Mouse (Mus musculus) heart, embryonic 16.5 days (tissue): ENCODE results near the gene BC048679. TPM values are rescaled to one million over a fixed set of nuclear protein-coding genes. Genes with fewer than 3 reads are reported as not detected.
A peak's percentile ranks its signal among the peaks of the same experiment; 100 is the strongest.

ENCODE experiments used
- ATAC-seq: fragments of 200-750 bp; cut with Nextera tagmentation; replicated peaks from 2 replicates; pipeline ENCODE4 v1.8.0; 2017; ENCODE audit warnings: moderate number of reproducible peaks; ENCODE audit not compliant: insufficient read depth, low FRiP score; ENCODE audit errors: extremely low read depth
- H3K27ac ChIP-seq: fragments of 300-500 bp; sonication (generic); 2 replicates; pipeline ENCODE4 v1.5.1; 2014; ENCODE audit warnings: mild to moderate bottlenecking, low read length, control low read depth, moderate library complexity
- H3K27me3 ChIP-seq: fragments of 300-500 bp; sonication (generic); 2 replicates; pipeline ENCODE4 v1.6.1; 2014; ENCODE audit warnings: low read length, mixed read lengths; ENCODE audit not compliant: control insufficient read depth, insufficient read depth
- H3K36me3 ChIP-seq: fragments of 300-500 bp; sonication (generic); 2 replicates; pipeline ENCODE4 v1.6.1; 2014; ENCODE audit not compliant: control insufficient read depth, insufficient read depth
- H3K4me1 ChIP-seq: fragments of 300-500 bp; sonication (generic); 2 replicates; pipeline ENCODE4 v1.6.1; 2014; ENCODE audit warnings: low read length, mixed read lengths; ENCODE audit not compliant: control insufficient read depth, insufficient read depth
- H3K4me2 ChIP-seq: fragments of 300-500 bp; sonication (generic); 2 replicates; pipeline ENCODE4 v1.6.1; 2014; ENCODE audit warnings: low read depth, mild to moderate bottlenecking, control low read depth, low read length
- H3K4me3 ChIP-seq: fragments of 300-500 bp; sonication (generic); 2 replicates; pipeline ENCODE4 v1.5.1; 2014; ENCODE audit warnings: mild to moderate bottlenecking, control low read depth, low read length
- H3K9ac ChIP-seq: fragments of 300-500 bp; sonication (generic); 2 replicates; pipeline ENCODE4 v1.6.1; 2014; ENCODE audit warnings: low read length, control low read depth
- H3K9me3 ChIP-seq: fragments of 300-500 bp; sonication (generic); replicated peaks from 2 replicates; pipeline ENCODE4 v1.6.1; 2016; ENCODE audit warnings: low read length; ENCODE audit not compliant: control insufficient read depth
- WGBS: fragments of 180-500 bp; shearing (Covaris S2); extraction: QIAGEN DNeasy Blood & Tissue Kit; methylation state at CpG from one replicate; pipeline ENCODE4 v1.1.7; 2014; 5-methylcytosine and 5-hydroxymethylcytosine counted together
- microRNA counts: library from miRNA; unstranded; fragments of <30 nt; microRNA quantifications from one replicate; lab custom pipeline; 2016
- polyA plus RNA-seq: library from polyadenylated mRNA; unstranded; fragments of >200 nt; fragmentation: Nextera tagmentation; extraction: Ambion mirVana; gene quantifications from 2 replicates; pipeline ENCODE4 v1.2.1, GENCODE M21; 2015

BC048679 gene
- polyA plus RNA-seq, 1 experiment from 2014 or later = not detected

DNA sequence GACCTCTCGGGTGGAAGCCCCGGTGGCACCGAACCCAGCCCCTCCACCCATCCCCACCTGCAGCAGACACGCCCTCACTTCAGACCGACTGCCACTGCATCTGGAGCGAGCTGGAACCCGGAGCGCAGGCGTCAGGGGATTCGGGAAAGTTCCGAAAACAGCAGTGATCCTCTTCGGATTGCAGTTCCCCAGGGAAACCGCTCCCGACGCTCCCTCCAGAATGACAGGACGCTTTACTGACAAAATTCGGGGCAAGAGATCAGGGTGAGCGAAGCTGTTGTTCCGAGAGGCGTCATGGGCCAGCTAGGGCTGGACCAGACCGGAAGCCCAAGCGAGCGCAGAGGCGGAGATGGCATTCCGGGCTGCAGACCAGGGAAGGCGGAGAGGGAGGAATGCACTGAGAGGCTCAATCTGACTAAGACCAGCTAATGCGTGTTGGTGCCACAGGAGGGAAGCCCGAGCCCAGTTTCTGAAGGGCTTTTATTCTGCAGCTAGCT lies 42.9 kb downstream of the BC048679 start, which contains the start of gene Cpeb1:
Gene Cpeb1 (minus strand): TSS at position 311 of the 497 bp plus-strand sequence.
- Histone ChIP-seq H3K4me2 (peak within 1 kb of the TSS; percentile 95), H3K9me3 (0 out of 2 replicates have a peak, but pooled peaks cover 2% of the 10 kb centered on the region), H3K4me3 (peak within 1 kb of the TSS; percentile 67), H3K27me3 (peaks cover 63% of the 10 kb centered on the region), H3K9ac (peak within 1 kb of the TSS; percentile 67), H3K27ac (no peak within 1 kb of the TSS), H3K4me1 (peaks cover 18% of the 10 kb centered on the region), H3K36me3 (no peaks in the 10 kb centered on the region)
- under 1% methylated on average over 28 of the region's 28 CpGs for WGBS
- peak; percentile 73 for ATAC-seq

DNA sequence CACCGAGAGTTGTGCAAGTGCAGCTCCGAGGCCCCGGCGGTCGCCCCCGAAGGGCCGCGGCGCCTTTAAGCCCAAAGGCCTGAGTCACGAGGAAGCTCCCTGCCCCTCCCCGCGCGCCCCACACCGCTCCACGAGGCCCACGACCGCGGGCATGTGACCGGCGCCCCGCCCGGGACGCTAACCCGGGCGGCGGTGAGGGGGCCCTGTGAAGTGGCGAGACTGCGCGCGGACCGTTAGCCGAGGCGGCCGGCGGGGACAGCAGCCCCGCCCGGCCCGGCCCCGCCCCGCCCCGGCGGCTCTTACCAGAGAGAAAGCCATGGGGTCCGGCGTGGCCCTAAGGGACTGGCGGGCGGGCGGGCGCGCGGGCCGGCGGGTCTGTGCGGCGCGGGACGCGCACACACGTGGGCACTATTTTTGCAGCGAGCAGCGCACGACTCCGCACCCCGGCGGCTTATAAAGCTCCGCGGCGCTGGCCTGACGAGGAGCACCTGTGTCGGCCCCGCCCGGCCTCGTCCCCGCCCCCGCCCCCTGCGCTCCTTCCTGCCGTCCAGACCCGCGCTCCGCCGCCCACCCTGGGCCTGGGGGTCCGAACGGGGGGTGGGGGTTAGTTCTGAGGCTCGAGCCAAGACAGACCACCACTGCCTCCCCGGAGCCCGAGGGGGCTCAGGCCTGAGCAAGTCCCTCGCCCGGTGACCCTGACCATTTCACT lies 43.6 kb downstream of the BC048679 start:
- WGBS = 1% methylated on average over 77 of the region's 87 CpGs
- ATAC-seq = peak; percentile 52; the same call in 1 of the 2 replicates
- peak overlapping the region; percentile 67 for H3K9ac ChIP-seq
- H3K36me3 ChIP-seq = no peaks in the 10 kb centered on the region
- peaks cover 18% of the 10 kb centered on the region for H3K4me1 ChIP-seq
- peak overlapping the region; percentile 67 for H3K4me3 ChIP-seq
- peak overlapping the region; percentile 95 for H3K4me2 ChIP-seq
- H3K27me3 ChIP-seq = peaks cover 64% of the 10 kb centered on the region
- H3K9me3 ChIP-seq = 0 out of 2 replicates have a peak, but pooled peaks cover 2% of the 10 kb centered on the region
- H3K27ac ChIP-seq = no peak overlapping the region

DNA sequence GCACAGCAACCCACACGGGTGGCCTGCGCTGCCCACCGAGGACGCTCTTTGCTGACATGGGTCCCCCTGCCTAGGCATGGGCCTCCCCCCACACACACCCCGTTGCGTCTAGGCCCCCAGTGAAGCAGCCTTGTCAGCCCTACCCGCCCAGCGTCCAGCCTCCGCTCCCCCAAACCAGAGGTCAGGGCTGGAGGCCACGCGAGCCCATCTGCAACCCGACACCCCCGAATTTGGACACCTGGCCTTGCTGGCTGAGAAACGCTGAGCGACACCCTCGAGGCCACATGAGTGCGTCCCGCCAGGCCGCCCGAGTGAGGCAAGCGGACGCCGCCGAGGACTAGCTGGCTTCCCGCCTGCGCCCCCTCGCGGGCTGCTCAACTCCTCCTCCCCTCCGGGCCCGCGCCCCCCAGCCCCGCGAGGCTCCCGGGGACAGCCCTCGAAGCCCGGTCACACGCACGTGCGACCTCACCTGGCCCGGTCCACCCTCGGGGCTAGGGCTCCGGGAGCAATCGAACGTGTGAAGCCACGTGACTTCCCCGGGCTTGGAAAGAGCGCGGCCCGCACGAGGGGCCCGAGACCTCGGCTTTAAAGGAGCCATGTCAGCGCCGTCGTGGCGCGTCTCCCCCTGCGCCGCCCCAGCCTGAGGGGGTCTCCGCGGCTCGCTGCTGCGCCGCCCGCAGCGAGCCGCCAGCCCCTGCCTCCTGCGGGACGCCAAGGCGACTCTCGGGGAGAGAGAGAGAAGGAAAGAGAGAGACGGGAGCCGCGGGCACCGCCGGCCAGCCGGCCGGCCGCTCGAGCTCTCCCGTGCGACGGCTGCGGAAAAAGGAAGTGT lies 44.4 kb downstream of the BC048679 start:
- H3K4me1 ChIP-seq = peaks cover 18% of the 10 kb centered on the region
- H3K4me3 ChIP-seq = peak overlapping the region; percentile 67
- peaks cover 62% of the 10 kb centered on the region for H3K27me3 ChIP-seq
- H3K27ac ChIP-seq = no peak overlapping the region
- peak overlapping the region; percentile 95 for H3K4me2 ChIP-seq
- 0 out of 2 replicates have a peak, but pooled peaks cover 2% of the 10 kb centered on the region for H3K9me3 ChIP-seq
- 4% methylated on average over 81 of the region's 84 CpGs for WGBS
- peak overlapping the region; percentile 67 for H3K9ac ChIP-seq
- no peak for ATAC-seq
- no peaks in the 10 kb centered on the region for H3K36me3 ChIP-seq

DNA sequence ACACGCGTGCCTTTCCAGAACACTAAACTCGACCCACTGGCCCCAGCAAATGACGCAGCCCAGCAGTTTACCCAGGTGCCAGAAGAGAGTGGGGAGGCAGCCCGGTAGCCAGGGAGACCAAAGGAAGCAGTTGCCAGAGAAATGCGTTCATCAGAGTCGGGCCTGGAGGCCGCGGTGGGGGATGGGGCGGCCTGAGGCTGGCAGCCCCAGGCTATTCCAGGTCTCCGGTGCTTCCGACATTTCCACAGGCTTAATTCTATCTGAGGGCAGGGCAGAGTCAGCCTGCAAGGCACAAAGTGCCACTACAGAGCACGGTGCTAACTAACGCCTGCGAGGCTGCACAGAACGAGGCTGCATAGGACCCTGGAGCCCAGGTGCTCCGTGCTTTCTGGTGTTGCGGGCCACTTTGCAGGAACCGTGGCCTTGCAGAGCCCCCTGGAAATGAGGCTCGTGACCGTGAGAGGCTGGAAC lies 45.1 kb downstream of the BC048679 start:
- no peak for ATAC-seq
- Histone ChIP-seq H3K9ac (no peak overlapping the region), H3K4me3 (peak overlapping the region; percentile 67; the same call in 1 of the 2 replicates)

More for the DNA sequence above, 45.1 kb downstream of the BC048679 start:
- Histone ChIP-seq H3K4me2 (peak overlapping the region; percentile 95), H3K9me3 (0 out of 2 replicates have a peak, but pooled peaks cover 2% of the 10 kb centered on the region), H3K27me3 (peaks cover 59% of the 10 kb centered on the region), H3K36me3 (no peaks in the 10 kb centered on the region), H3K27ac (no peak overlapping the region), H3K4me1 (peaks cover 18% of the 10 kb centered on the region)
- 10% methylated on average over 21 of the region's 21 CpGs for WGBS

MicroRNAs within 50 kb of the gene (microRNA counts, 519-probe panel; counts per million panel counts)
- microRNA mmu-miR-1839-3p (lab: Ali Mortazavi, UCI) (1,400 counts per million, percentile 8 among the panel's probes with 10 or more counts), microRNA mmu-miR-1839-5p (lab: Ali Mortazavi, UCI) (2,433 counts per million, percentile 55 among the panel's probes with 10 or more counts)

Other genes starting within 250 kb of the BC048679 start
- gene Rps17, start 153.0 kb downstream of the BC048679 start, polyA plus RNA-seq = 728 and 790 TPM in 2 replicates
- 2.4 and 5.0 TPM in 2 replicates for gene Cpeb1, start 42.8 kb downstream of the BC048679 start, polyA plus RNA-seq
- 0.82 and 0.84 TPM in 2 replicates for gene Ap3b2, start 4.4 kb downstream of the BC048679 start, polyA plus RNA-seq
- 76.3 and 83.4 TPM in 2 replicates for gene Fsd2, start 68.7 kb upstream of the BC048679 start, polyA plus RNA-seq
- 3.9 and 4.2 TPM in 2 replicates for gene Whamm, start 73.0 kb upstream of the BC048679 start, polyA plus RNA-seq
- 53.9 and 59.9 TPM in 2 replicates for gene Homer2, start 209.2 kb upstream of the BC048679 start, polyA plus RNA-seq